Mouse (Mus musculus): ENCODE measurements around the gene Cfdp1. TPM values are rescaled to one million over a fixed set of nuclear protein-coding genes. Genes with fewer than 3 reads are reported as not detected.

Gene Cfdp1
- total RNA-seq, 2 experiments from 2014 or later, result 13.3 to 32.5 TPM

DNA sequence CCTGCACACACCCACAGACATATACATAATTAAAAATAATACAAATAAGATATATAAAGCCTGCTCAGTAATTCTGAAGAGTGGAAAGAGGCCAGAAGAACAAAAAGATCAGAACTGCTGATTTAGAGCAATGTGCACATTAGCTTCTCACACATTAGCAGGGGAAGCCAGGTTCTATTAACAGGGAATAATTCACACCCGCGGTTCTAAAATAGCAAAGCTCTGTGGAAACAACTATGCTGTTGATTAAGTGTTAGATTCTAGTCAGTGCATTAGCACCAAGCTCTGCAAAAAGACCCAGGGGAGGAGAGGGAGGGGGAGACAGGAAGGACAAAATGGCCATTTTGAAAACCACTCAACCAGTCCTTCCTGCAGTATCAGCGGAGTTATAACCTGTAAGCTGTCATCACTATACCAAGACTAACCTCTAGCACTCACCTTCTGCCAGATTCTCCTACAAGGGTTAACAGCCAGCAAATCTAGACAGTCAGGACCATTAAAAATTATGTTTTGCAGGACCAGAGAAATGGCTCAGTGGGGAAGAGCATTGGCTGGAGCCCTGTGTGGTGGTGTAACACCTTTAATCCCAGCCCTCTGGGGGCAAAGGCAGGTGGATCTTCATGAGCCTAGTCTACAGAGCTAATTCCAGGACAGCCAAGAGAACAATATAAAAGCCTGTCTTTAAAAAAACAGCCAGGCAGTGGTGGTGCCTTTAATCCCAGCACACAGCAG lies 45.0 kb downstream of the Cfdp1 start:
- no peak for ATAC-seq (replicated peaks; ENCODE audit: low FRiP score, poor library complexity, severe bottlenecking)

DNA sequence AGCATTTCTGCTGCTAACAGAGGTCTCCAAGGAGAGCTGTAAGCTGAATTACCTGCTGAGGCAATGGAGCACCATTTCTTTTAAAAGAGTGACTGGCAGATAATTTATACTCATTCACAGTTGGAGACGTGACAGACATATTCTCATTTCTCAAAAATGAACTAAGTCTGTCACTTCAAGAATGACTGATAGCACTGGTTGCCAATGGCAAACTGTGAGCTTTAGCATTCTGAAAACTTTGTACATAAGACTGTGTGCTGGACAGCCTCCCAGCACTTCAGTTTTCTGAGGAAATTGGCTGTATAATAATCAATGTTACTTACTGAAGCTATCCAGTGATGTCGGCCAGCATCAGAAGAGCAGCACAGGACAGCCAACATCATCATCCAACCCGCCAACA lies 46.1 kb downstream of the Cfdp1 start:
- no peak for ATAC-seq (replicated peaks; ENCODE audit: low FRiP score, poor library complexity, severe bottlenecking)

DNA sequence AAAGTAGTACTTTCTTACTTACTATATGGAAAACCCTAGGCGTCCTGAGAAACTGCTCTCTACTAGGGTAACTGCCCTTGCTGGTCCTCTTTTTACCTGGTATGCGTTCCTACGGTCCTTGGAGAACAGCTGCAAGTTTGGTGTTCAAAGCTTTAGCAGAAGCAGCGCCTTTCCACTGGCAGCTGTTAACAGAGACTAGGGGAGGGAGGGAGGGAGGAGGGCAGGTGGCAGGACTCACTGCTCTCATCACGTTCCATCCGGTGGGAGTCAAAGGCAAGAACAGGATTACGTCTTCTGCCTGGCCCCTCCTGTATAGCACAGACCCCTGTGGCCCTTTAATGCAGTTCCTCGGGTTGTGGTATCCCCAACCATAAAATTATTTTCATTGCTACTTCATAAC lies 50.7 kb downstream of the Cfdp1 start:
- no peak for ATAC-seq (replicated peaks; ENCODE audit: low FRiP score, poor library complexity, severe bottlenecking)

DNA sequence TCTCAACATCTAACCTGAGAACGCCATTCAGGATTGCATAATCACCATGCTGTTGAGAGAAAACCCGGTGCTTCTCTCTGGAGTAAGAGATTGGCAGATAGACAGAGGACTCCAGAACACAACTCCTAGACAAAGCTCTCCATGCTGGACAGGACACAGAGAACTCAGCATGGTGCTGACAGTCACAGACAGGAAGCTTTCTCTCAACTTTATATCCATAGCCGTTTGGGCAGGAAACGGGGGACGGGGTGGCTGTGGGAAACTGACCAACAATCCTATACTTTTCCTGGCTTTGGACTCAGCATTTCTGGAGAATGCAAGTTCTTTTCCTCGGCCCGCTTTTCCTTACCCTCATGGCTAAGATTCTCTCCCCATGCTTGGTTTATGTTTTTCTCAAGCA lies 51.8 kb downstream of the Cfdp1 start:
- no peak for ATAC-seq (replicated peaks; ENCODE audit: low FRiP score, poor library complexity, severe bottlenecking)

DNA sequence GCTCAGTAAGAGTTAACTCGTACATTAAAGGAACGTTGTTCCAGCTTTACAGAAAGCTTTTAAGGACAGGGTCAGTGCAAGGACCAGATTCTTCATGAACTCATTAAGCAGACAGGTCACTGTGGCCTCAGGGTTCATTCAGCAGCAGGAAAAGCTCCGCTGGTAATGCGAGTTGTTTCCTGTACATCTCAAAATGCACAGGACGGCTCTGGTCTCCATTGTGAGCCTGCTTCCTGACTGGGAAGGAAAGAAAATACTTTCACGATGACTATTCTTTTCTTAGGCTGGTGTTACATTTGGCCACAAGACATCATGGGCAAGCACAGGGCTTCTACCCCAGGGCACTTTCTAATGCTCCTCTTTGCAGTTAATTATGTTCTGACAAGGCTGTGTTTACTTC lies 52.6 kb downstream of the Cfdp1 start:
- ATAC-seq (replicated peaks; ENCODE audit: low FRiP score, poor library complexity, severe bottlenecking), result no peak

DNA sequence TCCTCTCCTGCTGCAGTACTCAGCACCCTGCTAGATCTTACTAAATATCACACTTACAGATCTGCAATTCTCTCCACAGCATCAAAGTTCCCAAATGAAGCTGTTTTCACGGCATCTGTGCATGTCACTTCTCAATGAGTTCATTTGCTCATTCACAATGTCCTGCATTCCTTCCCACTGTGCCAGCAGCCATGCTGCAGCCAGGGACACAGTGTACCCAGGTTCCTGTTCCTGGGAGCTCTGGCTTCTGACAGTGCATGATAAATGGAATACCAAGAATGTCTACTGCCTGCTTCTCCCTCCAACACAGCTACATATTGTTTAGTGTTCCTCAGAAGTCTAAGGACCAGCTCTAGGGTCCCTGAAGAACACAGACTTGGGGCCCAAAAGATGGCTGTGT lies 57.6 kb downstream of the Cfdp1 start:
- no peak for ATAC-seq (replicated peaks; ENCODE audit: low FRiP score, poor library complexity, severe bottlenecking)

DNA sequence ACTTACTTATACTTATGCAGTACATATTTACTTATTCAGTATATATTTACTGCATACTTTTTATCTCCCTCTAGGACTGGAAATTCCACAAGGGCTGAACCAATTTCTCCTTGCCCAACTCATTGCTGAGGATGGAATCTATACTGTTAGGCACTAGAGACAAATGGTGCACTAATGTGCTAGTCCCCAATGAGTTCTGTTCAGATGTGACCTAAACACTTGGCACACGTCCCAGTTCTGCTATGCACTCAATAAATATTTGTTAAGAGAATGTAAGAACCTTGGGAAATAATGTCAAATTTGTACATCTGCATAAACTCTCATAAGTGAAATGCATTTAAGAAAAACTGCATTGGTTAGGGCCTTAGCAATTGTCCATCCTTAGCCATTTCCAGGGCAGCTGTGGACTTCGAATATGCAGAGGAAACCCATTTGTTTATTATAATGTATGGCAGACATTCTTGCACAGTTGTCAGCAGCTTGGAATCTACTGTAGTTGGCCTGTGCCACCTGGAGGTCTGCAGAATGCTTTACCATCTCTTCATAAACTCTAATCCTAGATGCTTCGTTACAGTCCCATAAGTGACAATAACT lies 60.7 kb downstream of the Cfdp1 start:
- ATAC-seq (replicated peaks; ENCODE audit: low FRiP score, poor library complexity, severe bottlenecking), result no peak

DNA sequence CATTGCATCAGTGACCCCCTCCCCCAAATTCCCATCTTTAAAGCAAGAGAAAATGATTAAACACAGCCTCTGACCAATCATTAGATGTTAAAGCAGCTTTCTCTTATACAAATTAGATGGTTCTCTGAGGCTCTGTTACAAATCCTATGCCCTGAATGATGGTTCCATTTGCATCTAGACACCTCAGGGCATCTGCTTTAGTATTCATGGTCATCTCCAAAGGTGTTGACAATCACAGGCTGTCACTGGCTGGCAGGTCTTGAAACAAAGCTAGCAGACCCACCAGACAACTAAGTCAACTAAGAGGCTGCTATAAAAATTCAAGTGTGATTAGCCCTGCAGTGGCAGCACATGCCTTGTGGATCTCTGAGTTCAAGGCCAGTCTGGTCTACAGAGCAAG lies 64.5 kb downstream of the Cfdp1 start:
- ATAC-seq (replicated peaks; ENCODE audit: low FRiP score, poor library complexity, severe bottlenecking), result no peak

DNA sequence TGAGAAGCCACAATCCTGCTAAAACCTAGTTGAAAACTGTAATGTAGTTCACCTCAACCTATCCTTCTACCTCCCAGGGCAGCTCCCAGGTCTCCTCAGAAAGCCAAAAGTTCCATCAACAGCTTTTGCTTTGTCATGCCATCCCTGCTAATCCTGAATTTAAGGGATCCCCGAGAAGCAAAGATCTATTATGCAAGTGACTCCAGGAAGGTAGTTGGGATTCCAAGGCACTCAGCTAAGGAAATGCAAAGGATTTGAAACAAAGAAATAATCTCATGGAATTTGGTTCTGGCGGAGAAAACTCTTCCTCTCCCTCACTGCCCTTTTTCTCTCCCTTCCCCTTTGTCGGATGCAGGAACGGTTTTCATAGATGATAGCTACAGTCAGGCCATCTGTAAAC lies 64.9 kb downstream of the Cfdp1 start:
- ATAC-seq (replicated peaks; ENCODE audit: low FRiP score, poor library complexity, severe bottlenecking), result no peak

DNA sequence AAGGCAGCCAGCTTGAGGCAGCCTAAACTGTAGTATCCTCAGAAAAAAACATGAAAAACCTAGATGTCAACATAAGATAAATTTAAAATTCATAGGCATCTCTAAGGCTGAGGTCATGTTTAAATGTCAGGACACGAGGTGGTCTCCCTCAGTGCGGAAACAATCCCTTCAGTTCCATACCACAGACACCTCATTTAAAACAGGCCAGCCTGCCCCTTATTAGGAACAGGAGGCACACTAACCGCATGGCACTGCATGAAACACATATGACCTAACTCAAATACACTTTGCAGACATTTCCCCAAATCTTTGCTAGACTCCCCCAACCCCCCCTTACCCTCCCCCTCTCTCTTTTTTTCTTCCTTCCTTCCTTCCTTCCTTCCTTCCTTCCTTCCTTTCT lies 65.6 kb downstream of the Cfdp1 start:
- ATAC-seq (replicated peaks; ENCODE audit: low FRiP score, poor library complexity, severe bottlenecking), result no peak

DNA sequence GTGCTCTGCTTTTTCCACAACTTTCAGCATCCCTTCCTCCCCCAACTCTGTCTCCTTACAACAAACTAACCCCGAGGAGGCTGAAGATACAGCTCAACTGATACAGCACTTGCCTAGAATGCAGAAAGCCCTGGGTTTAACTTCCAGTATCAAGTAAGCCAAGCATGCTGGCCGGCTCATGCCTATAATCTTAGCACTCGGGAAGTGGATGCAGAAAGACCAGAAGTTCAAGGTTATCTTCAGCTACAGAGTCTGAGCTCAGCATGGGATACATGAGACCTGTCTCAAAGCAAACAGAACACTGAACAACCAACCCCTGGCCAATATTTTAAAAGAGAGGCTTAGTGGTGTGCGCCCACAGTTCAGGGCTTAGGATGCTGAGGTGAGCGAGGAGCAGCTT lies 66.0 kb downstream of the Cfdp1 start:
- no peak for ATAC-seq (replicated peaks; ENCODE audit: low FRiP score, poor library complexity, severe bottlenecking)

DNA sequence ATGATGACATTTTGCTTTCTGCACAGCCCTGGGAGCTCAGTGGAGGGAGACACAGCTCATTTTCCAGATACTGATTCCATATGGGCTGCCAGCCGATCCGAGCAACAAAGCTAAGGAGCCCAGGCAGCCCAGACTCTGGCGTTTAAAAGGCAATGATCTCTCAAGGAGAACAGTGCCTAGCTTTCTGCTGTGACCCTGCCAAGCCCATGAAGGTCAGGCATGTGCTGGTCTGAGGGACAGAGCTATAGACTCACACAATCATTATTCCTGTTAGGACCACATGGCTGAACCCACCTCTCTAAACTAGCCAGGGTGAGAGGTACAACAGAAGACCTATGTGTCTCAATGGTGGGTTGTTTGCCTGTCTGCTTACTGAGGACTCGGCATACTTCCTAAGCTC lies 66.4 kb downstream of the Cfdp1 start:
- no peak for ATAC-seq (replicated peaks; ENCODE audit: low FRiP score, poor library complexity, severe bottlenecking)

DNA sequence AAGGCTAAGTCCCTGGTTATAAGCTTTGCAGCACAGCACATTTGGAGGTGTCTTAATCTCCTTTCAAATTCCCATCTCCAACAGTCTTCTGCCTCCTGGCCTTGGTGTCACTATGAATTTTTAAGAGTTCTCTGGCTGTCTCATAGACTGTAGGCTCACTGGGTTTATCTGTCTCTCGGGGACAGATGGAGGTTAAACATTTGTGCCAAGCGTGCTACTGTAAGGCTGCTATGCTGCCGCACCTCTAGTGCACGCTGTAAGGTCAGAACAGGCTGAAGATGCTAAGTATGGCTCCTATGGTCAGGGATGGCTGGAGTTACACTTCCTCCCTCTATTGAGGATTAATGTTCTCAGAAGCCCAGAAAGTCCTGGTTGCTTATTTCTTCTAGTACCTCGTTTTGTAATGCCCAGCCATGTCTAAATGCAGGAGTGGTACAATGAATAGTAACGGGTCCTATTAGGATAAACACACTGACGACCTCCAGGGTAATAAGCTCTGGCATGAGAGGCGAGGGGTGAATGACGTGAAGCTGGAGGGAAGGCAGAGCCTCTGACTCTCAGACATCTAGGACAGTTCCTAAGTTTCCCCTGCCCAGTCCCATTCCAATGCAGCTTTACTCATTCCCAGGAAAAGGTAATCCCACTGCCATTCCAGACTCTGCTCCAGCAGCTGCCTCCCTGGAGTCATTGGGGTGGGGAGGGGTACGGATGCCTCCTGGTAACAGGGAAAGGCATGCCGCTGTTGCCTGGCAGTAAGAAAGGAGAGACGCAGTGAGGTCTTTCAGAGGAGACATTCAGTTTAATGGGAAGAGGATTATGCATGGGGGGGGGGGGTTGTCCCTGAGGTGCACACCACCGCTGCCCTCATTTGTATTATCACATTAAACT lies 67.1 kb downstream of the Cfdp1 start:
- ATAC-seq (replicated peaks; ENCODE audit: low FRiP score, poor library complexity, severe bottlenecking), result no peak

DNA sequence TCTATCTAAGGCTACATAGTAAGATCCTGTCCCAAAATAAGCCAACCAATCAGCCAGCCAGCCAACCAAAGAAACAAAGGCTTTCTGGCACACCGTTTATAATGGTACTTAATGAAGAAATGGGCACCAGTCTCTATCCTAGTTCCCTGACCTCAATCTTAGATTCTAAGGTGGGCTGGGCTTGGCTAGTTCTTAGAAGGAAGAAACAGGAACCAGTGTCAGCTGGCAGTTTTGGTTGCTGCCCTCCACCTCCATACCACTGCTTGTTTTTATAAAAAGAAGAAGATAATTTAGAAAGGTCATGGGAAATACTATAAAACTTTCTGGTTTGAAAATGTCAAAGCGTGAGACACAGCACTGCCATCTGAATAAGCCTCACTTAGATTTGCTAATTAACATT lies 68.0 kb downstream of the Cfdp1 start:
- ATAC-seq (replicated peaks; ENCODE audit: low FRiP score, poor library complexity, severe bottlenecking), result no peak

DNA sequence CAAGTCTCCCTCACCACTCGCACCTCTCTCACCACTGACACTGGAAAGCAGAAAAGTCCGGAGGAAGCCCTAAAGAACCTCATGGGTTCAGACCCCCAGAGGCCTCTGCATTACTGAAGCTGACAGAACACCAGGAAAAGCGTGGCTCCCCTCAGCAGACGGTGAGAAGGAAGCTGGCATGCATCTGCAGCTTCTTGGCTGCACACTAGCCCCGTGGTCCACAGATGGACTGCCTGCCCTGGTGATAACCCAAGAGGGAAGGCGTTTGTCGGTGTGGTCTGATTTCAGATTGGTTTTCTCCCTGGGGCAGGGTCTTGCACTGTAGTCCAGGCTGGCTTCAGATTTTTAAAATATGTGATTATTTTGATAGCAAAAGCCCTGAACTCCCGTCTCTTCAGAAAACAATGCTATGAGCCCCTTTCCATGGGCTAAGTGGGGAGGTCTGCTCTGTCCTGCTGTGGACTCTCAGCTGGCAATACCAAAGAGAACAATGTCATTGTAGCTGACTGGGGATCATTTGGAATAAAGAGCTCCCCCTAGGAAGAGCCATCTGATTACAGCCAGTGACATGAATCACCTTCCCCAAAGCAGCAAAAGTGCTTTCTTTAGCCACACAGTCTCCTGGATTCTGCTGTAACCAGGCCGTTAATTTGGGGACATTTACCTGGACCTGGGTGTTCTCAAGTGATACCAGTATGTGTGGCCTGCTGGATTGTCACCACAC lies 71.3 kb downstream of the Cfdp1 start:
- ATAC-seq (replicated peaks; ENCODE audit: low FRiP score, poor library complexity, severe bottlenecking), result no peak

DNA sequence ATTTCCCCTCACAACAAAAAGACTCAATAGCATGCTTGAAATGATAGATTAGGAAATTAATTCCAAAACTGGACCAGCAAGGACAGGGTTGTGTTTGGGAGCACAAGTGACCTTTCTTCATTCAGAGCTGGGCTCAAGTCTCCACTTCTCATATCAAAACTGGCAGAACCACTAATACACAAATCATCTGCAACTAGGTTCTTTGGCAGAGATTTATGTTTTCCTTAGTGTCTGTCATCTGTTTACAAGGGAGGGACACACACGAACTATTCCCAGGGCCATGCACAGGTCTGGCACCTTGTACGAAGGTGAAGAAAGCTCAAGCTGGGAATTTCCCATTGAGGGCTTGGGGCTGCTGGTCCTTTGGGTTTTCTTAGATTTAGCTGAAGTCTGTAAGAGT lies 71.9 kb downstream of the Cfdp1 start:
- ATAC-seq (replicated peaks; ENCODE audit: low FRiP score, poor library complexity, severe bottlenecking), result no peak

DNA sequence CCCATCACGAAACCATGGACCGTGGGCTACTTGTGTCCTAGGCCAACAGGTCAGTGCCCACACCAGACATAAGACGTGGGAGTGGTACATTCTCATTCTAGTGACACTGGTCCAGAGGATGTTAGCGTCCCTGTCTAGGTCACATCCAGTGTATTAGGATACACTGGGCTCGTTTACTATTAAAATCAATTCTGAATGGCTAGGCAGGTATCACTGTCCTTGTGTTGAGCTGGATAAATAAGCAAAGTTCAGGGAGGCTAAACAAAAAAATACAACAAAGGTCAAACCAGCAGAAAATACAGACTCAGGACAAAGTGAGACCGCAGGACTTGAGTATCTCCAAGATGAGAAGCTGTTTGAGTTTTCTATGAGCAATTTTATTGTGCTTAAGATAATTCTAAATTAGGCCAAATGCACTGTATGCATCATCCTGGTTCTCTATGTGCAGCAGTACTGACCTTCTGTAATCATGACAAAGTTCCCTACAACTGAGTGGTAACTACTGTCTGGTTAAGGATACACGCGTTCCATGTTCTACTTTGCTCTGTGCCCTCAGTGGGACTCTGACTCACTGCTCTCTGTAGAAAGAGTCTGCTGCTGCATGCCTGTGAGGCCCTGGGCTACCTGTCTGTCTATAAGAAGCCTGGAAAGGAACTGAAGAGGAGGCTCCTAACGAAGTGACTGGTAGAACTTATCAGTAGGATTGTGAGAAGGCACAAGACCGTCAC lies 73.2 kb downstream of the Cfdp1 start:
- no peak for ATAC-seq (replicated peaks; ENCODE audit: low FRiP score, poor library complexity, severe bottlenecking)

DNA sequence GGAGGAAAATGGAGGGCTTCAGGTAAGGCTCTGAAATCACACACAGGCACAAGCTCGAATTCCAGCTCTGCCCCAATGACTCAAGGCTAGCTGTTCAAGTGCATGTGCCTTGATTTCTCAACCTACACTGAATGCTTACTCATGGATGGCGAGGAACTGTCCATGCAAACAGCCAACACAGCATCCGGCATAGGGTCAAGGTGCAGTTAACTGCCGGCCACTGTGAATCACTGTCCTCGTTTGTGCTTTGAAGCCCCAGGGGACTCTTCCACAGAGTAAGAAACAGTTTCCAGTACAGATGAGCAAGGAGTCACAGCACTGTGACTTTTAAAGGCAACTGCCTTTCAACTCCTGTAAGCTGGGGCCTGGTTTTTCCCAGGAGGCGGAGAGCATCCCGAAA lies 74.4 kb downstream of the Cfdp1 start:
- no peak for ATAC-seq (replicated peaks; ENCODE audit: low FRiP score, poor library complexity, severe bottlenecking)

DNA sequence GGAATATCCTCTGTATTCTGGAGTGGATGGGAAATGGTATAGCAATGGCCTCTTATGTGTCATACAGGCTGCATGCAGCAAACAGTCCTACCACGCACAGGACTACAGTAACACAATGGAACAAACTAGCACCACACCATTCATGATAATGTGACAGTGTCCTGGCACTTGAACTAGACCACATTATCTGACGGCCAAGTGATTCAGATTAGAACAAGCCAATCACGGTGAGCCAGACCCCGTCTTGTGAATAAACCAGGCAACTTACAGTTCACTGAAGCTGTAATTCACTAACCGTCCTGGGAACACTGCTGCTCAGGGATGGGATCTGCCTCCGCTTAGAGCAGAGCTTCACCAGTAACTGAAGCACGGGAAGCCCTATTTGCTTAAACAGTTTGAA lies 75.3 kb downstream of the Cfdp1 start:
- no peak for ATAC-seq (replicated peaks; ENCODE audit: low FRiP score, poor library complexity, severe bottlenecking)

DNA sequence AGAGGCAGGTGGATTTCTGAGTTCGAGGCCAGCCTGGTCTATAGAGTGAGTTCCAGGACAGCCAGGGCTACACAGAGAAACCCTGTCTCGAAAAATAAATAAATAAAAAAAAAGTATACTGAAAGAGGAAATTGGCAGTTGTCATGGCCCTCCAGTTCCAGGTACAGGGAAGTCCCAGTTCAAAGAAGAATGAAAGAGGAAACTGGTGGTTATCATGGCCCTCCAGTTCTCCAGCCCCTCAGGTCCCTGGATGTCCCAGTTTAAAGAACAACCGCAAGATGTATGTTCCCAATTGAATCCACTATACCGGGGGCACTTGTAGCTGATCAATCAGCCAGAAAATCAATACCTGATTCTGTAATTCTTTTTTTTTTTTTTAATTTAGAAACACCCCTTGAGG lies 77.6 kb downstream of the Cfdp1 start:
- ATAC-seq (replicated peaks; ENCODE audit: low FRiP score, poor library complexity, severe bottlenecking), result no peak
